Mouse (Mus musculus): ENCODE results near the gene Rcc1l.

DNA sequence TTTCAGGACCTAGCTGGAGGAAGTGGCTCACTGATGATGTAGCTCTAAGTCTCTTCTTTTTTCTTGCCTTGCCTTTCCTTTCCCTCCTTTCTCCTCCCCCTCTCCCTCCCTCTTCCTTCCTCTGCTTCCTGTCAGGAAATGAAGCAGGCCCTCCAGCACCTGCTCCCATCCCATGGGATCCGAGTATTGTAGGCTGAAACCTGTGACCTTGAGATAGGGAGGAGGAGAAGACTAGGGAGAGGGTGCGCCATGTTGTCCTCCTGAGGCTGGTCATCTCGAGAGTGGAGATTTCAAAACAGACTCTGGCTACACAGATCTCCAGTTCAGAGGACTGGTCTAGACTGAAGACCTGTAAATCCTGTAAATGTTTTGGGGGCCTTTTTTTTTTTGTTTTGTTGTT is 5.6 kb upstream of the Rcc1l start:
- TF ChIP-seq CTCF (conservative IDR thresholded peaks at IDR 0.05; ENCODE audit: low read length) (no peak), NANOG (IDR thresholded peaks at IDR 0.05; ENCODE audit: borderline replicate concordance, low read length) (no peak), POU5F1 (IDR thresholded peaks at IDR 0.05; ENCODE audit: borderline replicate concordance, low read length) (no peak)

All from E14TG2a.4 (cell line).